Mouse (Mus musculus): ENCODE results near the gene Ciao1. TPM values are rescaled to one million over a fixed set of nuclear protein-coding genes. Genes with fewer than 3 reads are reported as not detected.
"Not testable (repeated sequence)": the region's sequence is repeated elsewhere in the genome, so short reads cannot be mapped to it uniquely, and the experiment has no call there.

Gene Ciao1
- total RNA-seq (2021) = 10 to 100 TPM; 61.9 to 62.3 TPM

DNA sequence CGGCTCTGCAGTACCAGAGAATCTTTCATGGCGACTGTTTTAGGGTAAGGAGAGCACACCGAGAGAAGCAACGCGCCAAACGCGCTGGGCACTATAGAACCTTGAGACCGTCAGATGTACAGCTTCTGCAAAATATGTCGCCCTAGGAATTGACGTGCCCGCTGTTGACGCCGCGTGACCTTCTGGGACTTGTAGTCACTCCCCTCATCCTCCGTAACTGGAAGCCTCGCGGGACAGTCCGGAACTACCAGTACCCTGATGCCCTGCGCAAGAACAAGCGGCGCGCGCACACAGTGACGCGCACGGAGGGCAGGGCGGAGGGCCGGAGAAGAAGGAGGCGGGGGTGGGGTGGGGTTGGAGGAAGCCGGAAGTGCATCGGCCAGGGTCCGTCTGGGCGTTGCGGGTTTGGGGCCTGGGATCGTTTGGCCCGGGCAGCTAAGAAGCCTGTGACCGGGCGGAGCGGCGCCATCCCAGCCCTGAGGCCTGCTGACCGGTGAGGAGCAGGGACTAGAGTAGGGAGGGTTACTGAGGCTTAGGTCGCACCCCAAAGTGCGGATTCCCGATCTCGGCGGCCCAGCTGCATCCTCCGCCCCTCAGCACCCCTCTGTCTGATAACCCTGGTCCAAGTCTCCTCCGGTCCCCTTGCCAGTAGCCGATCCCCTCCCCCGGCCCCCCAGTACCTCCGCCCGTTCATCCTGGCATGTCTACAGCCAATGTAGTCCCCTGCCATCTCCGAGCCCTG is at the start of gene Ciao1, which contains the start of gene Tmem127:
TSS of gene Ciao1 (minus strand) at position 225 of the 742 bp plus-strand sequence.
TSS of gene Tmem127 (plus strand) at position 317 of the 742 bp plus-strand sequence.
- peak; percentile 96 for DNase-seq (ENCODE audit: low spot score)
- intact Hi-C loops (cut with DNase I) = loop anchor here (1.0 to 2.0 kb wide), 3 partner anchors 21 to 95 kb away; no protein-coding TSS in a partner anchor

DNA sequence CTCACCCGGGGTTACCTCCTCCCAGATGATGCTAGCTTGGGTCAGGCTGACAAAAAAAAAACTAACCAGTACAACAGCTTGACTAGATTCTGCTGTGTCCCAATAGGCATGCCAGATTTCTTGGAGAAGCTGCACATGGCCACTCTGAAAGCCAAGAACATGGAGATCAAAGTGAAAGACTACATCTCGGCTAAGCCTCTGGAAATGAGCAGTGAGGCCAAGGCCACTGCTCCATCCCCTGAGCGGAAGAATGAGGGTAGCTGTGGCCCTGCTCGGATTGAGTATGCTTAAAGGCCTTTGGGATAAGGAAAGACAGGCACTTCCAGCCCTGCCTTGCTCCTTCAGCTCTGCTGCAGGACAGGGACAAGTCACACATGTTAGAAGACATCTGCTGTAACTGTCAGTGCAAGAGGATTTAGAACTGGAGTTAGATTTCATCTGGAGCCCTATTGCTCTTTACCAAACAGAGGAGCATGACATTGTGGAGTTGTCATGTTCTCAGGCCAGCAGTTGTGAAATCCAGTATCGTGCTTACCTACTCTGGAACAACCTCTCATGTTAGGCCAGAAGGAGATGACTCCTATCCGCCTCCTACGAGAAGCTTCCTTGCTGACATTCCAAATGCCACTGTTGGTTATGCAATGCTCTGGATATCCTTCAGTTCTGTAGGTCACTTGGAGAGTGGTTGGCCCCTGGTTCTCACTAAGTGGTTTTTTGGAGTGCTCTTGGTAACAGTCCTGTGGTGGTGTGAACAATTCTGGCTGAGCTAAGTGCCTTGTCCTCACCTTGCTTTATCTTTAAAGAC is 49.6 kb upstream of the Ciao1 start:
- intact Hi-C loops (cut with DNase I) = no loop called here
- DNase-seq (ENCODE audit: low spot score) = no peak

DNA sequence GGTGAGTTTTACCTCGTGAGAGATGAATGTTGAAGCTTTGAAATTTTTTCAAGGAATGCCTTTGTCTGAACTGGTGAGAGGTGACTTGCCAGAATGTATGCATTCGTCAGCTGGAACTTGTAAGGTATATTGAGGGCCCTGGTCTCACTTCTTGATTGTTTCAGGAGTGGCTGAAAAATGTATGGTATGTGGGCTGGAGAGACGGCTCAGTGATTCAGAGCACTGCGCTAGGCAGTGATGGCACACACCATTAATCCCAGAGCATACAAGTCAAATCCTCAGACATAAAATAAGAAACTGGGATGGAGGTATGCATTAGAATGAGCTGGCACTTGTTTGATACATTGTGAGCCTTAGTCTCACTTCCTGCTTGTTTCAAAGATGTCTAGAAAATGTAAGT is 44.6 kb upstream of the Ciao1 start:
- DNase-seq (ENCODE audit: low spot score) = no peak
- intact Hi-C loops (cut with DNase I) = no loop called here

DNA sequence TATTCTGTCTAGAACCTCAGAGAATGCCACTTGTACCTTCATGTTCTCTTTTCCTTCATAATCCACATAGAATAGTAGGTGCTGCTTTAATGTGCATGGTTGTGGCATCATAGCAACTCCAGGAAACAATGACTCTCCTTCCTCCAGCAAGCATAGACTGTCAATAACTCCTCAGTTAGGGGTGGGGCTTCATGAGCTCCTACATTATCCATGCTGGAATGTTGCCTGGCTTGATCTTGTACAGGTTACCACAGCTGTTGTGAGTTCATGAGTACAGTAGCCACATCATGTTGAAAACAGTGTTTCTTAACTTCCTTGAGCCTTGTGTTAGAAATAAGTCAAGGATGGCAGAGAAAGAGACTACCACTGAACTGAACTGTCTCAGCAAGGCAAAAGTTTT is 30.5 kb upstream of the Ciao1 start:
- intact Hi-C loops (cut with DNase I) = no loop called here
- DNase-seq (ENCODE audit: low spot score) = no peak

DNA sequence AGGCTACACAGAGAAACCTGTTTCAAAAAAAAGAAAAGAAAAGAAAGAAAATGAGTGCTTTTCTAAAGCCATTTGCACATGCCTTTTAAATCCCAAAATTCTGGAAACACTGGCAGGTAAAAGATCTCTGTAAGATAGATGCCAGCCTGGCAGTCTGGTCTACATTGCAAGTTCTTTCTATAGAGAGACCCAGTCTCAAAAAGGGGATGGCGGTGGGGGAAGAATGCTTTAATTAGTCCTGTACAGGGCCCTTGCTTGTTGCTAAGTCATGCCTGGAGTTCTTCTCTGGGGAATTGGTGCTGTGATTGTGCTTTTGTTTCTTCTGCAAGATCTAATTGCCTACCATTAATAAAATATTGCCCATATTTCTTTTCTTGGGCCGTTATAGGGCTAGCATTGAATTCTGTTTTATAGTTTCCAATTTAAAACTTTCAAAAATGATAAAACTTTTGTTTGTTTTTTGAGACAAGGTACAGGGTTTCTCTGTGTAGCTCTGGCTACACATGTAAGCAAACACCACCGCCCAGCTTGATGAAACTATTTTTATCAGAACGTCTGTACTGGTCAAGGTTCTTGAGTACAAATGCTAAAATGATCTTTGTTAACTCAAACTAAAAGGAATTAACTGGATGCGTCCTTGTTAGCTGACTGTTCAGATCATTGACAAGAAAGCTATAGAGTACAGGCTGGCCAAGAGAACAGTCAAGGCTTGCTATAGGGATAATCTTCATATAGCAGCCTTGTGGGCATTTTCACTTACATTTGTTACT is 28.1 kb upstream of the Ciao1 start:
- intact Hi-C loops (cut with DNase I) = no loop called here
- no peak for DNase-seq (ENCODE audit: low spot score)

DNA sequence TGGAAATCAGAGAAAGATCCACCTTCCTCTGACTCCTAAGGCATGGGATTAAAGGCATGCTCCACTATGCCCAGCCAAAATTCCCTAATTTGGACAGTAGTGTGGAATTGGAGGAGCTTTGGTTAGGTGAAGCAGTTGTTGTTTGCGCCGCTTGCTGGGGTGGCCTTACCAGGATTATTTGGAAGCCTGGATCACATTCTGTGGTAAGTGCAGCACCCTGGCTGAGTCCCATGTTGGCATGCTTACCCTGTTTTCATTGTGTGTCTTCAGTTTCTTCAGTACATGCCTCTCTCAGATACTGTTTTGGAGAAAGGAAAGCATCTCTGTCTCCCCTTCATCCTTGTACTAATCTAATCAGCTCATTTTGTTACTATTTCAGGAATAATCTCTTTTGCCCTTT is 27.0 kb upstream of the Ciao1 start:
- no peak for DNase-seq (ENCODE audit: low spot score)
- intact Hi-C loops (cut with DNase I) = no loop called here

DNA sequence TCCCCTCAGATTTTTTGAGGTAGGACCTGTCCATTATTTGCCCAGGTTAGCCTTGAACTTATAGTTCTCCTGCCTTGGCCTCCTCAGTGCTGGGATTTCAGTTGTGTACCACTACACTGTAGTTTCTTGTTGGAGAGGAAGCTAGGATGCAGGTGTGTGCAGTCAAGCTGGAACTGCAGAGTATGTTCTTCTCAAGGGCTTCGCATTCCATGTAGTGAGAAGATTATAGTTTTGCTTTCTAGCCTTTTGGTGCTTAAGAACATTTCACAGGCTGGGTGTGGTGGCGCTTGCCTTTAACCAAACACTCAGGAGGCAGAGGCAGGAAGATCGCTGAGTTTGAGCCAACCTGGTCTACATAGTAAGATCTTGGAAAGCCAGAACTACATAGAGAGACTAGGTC is 25.2 kb upstream of the Ciao1 start:
- intact Hi-C loops (cut with DNase I) = no loop called here
- DNase-seq (ENCODE audit: low spot score) = no peak

DNA sequence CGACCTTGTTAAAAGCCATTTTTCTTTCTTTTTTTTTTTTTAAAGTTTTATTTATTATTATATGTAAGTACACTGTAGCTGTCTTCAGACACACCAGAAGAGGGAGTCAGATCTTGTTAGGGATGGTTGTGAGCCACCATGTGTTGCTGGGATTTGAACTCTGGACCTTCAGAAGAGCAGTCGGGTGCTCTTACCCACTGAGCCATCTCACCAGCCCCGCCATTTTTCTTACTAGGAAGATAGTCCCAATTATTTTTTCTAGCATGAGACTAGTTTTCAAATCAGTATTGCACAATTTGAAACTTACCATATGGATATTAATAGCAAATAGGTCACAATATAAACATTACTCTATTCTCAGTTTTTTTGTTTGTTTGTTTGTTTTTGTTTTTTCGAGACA is 24.4 kb upstream of the Ciao1 start:
- intact Hi-C loops (cut with DNase I); DNase-seq (ENCODE audit: low spot score): not testable (repeated sequence)

DNA sequence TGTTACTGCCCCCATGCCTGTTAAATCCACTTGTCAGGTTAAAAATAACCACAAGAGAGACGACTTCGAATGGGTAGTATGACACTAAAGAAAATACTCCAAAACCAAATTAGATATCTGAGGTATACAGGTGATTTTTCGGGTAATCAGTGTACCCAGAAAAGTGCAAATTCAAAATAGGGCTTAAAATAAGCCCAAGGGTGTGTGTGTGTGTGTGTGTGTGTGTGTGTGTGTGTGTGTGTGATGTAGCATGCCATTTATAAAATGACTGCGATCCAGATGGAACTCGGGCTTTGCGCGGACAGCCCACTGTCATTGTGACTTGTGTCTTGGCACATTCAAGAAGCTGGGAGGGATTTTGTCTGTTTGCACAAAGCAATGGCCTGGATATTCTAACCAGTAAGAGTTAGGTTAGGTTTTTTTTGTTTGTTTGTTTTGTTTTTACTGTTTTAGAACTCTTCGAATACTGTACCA is 23.5 kb upstream of the Ciao1 start:
- no peak for DNase-seq (ENCODE audit: low spot score)
- intact Hi-C loops (cut with DNase I) = no loop called here

DNA sequence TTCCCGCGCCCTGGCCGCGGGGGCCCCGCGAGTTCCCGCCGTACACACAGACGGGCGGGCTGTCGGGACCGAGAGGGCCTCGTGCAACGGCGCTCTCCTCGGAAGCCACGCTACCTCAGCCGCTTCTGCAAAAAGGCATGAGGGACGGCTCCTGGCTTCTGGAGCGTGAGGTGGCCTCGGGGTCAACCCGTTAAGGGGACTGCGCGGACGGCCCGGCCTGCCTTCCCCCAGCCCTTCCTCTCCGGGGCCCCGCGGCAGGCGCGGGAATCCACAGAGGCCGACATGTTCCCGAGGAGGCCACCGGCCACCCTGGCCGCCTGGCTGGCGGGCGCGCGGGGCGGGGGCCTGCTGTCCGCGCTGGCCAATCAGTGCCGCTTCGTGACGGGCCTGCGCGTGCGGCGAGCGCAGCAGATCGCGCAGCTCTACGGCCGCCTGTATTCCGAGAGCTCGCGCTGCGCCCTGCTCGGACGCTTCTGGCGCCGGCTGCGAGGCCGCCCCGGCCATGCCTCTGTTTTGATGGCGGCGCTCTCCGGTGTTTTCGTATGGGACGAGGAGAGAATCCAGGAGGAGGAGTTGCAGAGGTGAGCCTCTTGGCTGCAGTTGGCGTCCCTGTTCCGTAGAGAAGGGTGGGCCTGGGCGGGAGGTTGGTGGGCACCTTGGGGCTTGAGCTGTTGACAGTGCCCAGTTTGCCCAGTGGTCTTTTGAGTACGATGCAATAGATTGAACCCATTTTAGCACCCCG is 22.9 kb upstream of the Ciao1 start:
- peak; percentile 82 for DNase-seq (ENCODE audit: low spot score)
- intact Hi-C loops (cut with DNase I) = no loop called here

DNA sequence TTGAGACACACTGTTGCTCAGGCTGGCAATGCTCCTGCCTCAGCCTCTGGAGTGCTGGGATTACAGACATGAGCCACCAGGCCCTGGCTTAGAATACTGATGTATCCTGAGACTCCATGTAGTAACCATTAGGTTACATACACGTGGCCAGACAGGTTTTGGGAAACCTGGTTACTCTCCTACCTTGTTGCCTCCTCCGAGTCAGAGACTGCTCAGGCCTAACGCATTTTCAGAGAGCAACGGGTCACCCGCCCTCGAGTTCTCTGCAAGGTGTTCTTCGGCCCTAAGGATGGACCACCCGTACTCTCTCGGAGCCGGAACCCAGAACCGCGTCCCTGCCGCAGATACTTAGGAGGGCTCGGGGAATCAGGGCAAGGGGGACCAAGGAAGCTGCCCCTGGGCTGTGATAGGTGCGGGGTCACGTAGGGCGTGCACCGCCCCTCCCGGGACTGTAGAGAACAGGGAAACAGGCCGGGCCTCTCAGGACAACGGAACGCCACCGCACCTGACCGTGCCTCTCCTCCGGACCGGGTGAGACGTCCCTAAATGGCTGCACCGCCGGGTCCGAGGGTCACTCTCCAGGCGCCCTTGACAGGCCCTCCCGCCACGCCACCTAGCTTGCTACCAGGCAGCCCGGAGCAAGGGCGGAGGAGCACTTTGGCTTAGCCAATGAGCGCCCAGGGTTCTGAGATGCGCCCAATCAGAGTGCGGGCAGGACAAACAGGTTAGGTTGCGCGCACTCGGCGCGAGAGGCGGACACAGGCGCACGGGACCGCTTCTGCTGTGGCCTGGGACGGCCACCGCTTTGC is 22.1 kb upstream of the Ciao1 start, which contains the start of gene Stard7:
TSS of gene Stard7 (plus strand) at position 728 of the 809 bp plus-strand sequence.
- DNase-seq (ENCODE audit: low spot score) = peak; percentile 95
- intact Hi-C loops (cut with DNase I) = loop anchor here (2.0 kb wide), 1 partner anchor 21 kb away; no protein-coding TSS in a partner anchor

DNA sequence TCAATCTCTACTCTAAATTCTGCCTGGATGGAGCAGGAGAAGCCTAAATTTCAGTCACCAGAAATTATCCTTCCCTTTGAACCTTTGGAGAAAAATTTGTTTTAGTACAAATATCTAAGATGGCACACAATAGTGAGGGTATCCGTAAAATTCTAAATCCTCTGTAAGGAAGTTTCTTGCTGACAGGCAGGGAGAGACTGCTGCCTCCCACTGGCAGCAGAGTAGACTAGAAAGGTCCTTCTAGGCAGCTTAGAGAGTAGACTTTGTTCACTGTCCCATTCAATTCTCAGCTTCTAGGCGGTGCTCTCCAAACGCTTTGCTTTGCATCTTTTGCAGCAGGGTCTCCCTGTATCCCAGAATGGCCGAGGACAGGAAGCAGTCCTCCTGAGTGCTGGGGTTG is 20.2 kb upstream of the Ciao1 start:
- DNase-seq (ENCODE audit: low spot score) = no peak
- intact Hi-C loops (cut with DNase I) = loop anchor here (2.0 kb wide), 1 partner anchor 19 kb away; no protein-coding TSS in a partner anchor

DNA sequence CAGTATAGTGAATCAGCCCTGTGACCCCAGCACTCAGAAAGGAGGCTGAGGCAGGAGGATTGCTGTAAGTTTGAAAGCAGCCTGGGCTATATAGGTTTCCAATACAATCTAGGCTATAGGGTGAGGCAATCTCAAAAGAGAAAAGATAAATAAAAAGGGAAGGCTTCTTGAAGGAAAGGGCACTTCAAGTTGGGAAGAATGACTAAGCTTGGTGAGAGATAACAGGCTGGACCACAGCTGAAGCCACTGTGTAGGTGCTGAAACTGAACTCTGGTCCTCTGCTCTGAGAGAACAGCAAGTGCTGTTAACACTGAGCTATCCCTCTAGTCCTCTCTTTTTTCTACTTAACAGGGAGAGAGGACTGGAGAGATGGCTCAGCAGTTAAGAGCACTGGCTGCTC is 14.9 kb upstream of the Ciao1 start:
- intact Hi-C loops (cut with DNase I) = no loop called here
- no peak for DNase-seq (ENCODE audit: low spot score)

DNA sequence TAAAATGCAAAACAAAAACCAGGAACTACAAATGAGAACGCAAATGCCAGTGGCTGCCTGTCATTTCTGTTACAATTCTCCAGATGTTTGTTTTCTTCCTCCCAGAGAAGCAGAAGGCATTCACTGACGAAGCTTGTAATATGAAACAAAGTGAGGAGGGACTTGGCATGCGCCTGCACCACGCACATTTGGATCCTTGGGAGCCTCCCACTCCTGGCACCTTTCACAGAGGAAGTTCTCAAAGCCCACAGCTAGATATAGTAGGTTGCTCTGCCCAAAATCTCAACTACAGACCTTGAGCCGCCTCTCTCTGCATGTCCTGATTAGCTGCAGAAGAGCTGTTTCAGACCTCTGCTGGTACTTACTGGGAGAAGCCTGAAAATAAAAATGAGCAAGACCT is 11.7 kb upstream of the Ciao1 start:
- DNase-seq (ENCODE audit: low spot score) = peak; percentile 29

DNA sequence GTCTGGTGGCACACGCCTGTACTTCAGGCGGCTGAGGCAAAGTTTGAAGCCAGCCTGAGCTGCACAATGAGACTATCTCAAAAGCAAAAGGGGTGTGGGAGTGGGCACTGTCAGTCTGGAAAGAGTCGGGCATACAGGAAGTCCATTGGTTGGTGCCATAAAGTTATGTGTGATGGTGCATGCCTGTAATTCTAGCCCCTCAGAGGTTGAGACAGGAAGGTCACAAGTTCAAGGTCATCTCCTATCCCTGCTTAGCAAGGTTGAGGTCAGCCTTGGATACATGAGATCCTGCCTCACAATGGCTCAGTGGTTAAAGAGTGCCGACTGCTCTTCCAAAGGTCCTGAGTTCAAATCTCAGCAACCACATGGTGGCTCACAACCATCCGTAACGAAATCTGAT is 7.7 kb upstream of the Ciao1 start:
- intact Hi-C loops (cut with DNase I) = no loop called here
- DNase-seq (ENCODE audit: low spot score) = no peak

More for the DNA sequence above, 11.7 kb upstream of the Ciao1 start:
- intact Hi-C loops (cut with DNase I) = no loop called here

DNA sequence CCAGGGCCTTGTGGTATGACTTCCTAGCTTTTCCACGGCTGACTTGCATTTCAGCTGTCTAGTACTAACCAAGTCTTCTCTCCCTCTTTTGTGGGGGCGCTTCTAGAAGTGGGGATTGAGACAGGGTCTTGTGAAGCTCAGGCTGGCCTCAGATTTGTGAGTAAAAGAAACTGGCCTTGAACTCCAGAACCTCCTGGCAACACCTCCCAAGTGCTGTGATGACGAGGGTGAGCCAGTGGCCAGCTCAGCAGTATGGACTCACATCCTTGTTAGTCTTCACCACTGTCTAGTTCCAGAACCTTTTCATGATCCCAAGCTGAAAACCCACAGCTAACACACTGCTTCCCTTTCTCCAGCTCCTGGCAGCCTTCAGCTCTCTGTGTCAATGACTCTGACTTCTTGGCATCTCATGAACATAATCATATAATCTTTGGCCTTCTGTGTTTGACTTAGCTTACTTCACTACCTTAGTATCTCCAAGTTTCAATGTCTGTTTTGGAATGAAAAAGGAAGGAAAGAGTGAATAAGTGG is 7.1 kb upstream of the Ciao1 start:
- no peak for DNase-seq (ENCODE audit: low spot score)
- intact Hi-C loops (cut with DNase I) = no loop called here

DNA sequence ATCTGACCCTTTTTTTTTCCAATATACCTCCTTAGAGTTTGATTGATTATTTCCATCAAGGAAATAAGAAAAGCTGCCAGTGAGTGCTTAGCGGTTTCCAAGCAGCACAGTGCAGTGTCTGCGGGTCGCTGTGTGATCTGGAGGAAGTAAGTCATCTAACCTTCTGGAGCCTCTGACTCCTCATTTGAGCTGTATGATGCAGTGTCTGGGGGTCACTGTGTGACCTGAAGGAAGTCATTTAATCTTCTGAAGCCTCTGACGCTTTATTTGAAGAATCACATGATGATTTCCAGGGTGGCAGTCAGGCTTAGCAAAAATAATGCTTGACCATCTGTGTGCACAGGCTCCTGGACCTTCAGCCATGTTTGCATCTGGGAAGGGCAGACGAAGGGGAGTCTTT is 5.2 kb upstream of the Ciao1 start:
- intact Hi-C loops (cut with DNase I) = no loop called here
- DNase-seq (ENCODE audit: low spot score) = no peak

DNA sequence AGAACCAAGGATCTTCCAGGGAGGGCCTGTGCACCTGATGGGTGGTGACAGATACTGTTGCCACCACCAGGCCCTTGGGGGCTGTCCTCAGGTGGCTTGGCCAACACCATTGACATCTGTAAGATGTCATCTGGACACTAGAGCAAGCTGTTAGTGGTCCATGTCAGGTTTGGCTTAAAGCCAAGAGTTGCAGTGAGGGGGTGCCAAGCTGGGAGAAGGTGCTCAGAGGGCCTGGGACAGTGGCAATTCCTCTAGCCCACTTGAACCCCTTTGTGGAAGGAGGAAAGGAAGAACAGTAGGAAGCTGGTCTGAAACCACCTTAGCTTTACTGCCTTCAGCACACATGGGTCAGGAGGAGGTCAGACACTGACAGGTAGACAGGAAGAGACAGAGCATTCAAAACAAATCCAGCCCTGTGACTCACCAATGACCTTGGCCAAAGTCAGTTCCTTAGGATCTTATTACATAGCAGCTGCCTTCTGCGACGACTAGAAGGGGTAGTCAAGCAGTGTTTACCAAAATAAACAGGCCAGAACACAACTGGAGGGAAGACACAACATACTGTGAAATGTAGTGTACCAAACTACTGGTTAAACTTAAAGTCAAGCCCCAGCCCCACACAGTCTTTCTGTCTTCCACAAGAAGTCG is 4.4 kb upstream of the Ciao1 start:
- no peak for DNase-seq (ENCODE audit: low spot score)
- intact Hi-C loops (cut with DNase I) = no loop called here

Data from heart, postnatal 25 days (tissue).